Comparison of ENCODE assay signal across 10 mouse cellular contexts in genomic region chr1:76283322-76283721, GRCm38 (mm10).
A peak's percentile ranks its signal among the peaks of the same experiment; 100 is the strongest.
DNase-seq lines count a peak whose midpoint lies in the region; ATAC-seq lines count a peak whose summit lies in the region.
"Had no signal": no experiment of that assay in that cellular context is flagged by ENCODE, and none has a peak within 500 bp of the region (broad histone marks: within the 10 kb centered on the region; RNA-seq: fewer than 3 reads in every experiment).

No protein-coding gene starts in this region.

- no peak for ATAC-seq in forebrain, embryonic 14.5 days
- no peak for ATAC-seq in forebrain, embryonic 11.5 days (replicated peaks; ENCODE audit: low FRiP score)
- ATAC-seq in lung, embryonic 16.5 days (ENCODE audit: low read depth) = peak; percentile 71
- ATAC-seq in monocyte, adult 5-6 weeks (replicated peaks; ENCODE audit: insufficient number of reproducible peaks, low FRiP score, low TSS enrichment, poor library complexity, severe bottlenecking) = no peak

- peak; percentile 26 for DNase-seq in forebrain, embryonic 14.5 days (ENCODE audit: low spot score)
- no peak for DNase-seq in forebrain, embryonic 11.5 days (ENCODE audit: low spot score)
- DNase-seq in lung, postnatal 25 days (ENCODE audit: low spot score) = no peak
- DNase-seq in gastrocnemius, postnatal 25 days = peak; percentile 23
- peak; percentile 48 for DNase-seq in ovary, adult 18-20 months (ENCODE audit: low spot score)
- DNase-seq in left cerebral cortex, adult 9 months (ENCODE audit: low spot score in 2 of 2) = no peak

- WGBS in forebrain, embryonic 14.5 days = 41% methylated on average over 3 of the region's 3 CpGs
- 63% methylated on average over 3 of the region's 3 CpGs for WGBS in forebrain, embryonic 11.5 days
- WGBS in lung, embryonic 16.5 days = 16% methylated on average over 3 of the region's 3 CpGs

- no peak overlapping the region for H3K4me3 ChIP-seq in forebrain, embryonic 14.5 days (ENCODE audit: low read depth, low read length)
- no peak overlapping the region for H3K4me3 ChIP-seq in forebrain, embryonic 11.5 days (ENCODE audit: low read depth, low read length)
- no peak overlapping the region for H3K4me3 ChIP-seq in lung, embryonic 16.5 days (ENCODE audit: low read length)
- H3K4me3 ChIP-seq: erythroblast, embryonic 14.5 days; midbrain, embryonic 12.5 days had no signal

- H3K4me1 ChIP-seq in forebrain, embryonic 14.5 days (ENCODE audit: control insufficient read depth, insufficient read depth, low read length) = no peaks in the 10 kb centered on the region
- no peaks in the 10 kb centered on the region for H3K4me1 ChIP-seq in forebrain, embryonic 11.5 days (replicated peaks; ENCODE audit: control insufficient read depth, insufficient read depth, low read length)
- peaks cover 5% of the 10 kb centered on the region for H3K4me1 ChIP-seq in lung, embryonic 16.5 days (replicated peaks; ENCODE audit: control insufficient read depth, insufficient read depth, low read length)
- H3K4me1 ChIP-seq: midbrain, embryonic 12.5 days had no signal

- no peaks in the 10 kb centered on the region for H3K27me3 ChIP-seq in forebrain, embryonic 14.5 days (replicated peaks; ENCODE audit: control insufficient read depth, insufficient read depth, low read length)
- H3K27me3 ChIP-seq in forebrain, embryonic 11.5 days (ENCODE audit: control insufficient read depth, insufficient read depth, low read length) = no peaks in the 10 kb centered on the region
- no peaks in the 10 kb centered on the region for H3K27me3 ChIP-seq in lung, embryonic 16.5 days (ENCODE audit: control insufficient read depth, insufficient read depth, low read depth, low read length)
- H3K27me3 ChIP-seq: midbrain, embryonic 12.5 days had no signal

- H3K9me3 ChIP-seq in forebrain, embryonic 14.5 days (replicated peaks; ENCODE audit: control insufficient read depth, low read length) = no peaks in the 10 kb centered on the region
- H3K9me3 ChIP-seq in forebrain, embryonic 11.5 days (ENCODE audit: control insufficient read depth, low read length) = no peaks in the 10 kb centered on the region
- H3K9me3 ChIP-seq in lung, embryonic 16.5 days (ENCODE audit: control insufficient read depth, low read length) = no peaks in the 10 kb centered on the region
- H3K9me3 ChIP-seq: midbrain, embryonic 12.5 days had no signal

- H3K9ac ChIP-seq in forebrain, embryonic 14.5 days (ENCODE audit: low read length) = no peak overlapping the region
- H3K9ac ChIP-seq in forebrain, embryonic 11.5 days (ENCODE audit: low read length) = no peak overlapping the region
- H3K9ac ChIP-seq in lung, embryonic 16.5 days (ENCODE audit: low read length) = no peak overlapping the region
- H3K9ac ChIP-seq: midbrain, embryonic 12.5 days had no signal

- no peak overlapping the region for H3K4me2 ChIP-seq in forebrain, embryonic 14.5 days (ENCODE audit: low read length)
- H3K4me2 ChIP-seq in forebrain, embryonic 11.5 days (ENCODE audit: low read depth, low read length, severe bottlenecking) = no peak overlapping the region
- no peak overlapping the region for H3K4me2 ChIP-seq in lung, embryonic 16.5 days (ENCODE audit: low read depth, low read length)
- H3K4me2 ChIP-seq: midbrain, embryonic 12.5 days had no signal

- no peak overlapping the region for H3K27ac ChIP-seq in forebrain, embryonic 14.5 days (ENCODE audit: low read depth, low read length)
- H3K27ac ChIP-seq in forebrain, embryonic 11.5 days (ENCODE audit: low read depth, low read length) = no peak overlapping the region
- no peak overlapping the region for H3K27ac ChIP-seq in lung, embryonic 16.5 days (ENCODE audit: low read length)
- H3K27ac ChIP-seq: midbrain, embryonic 12.5 days had no signal

- no peaks in the 10 kb centered on the region for H3K36me3 ChIP-seq in forebrain, embryonic 14.5 days (ENCODE audit: control insufficient read depth, insufficient read depth, low read length)
- H3K36me3 ChIP-seq in forebrain, embryonic 11.5 days (ENCODE audit: control insufficient read depth, insufficient read depth, low read length) = no peaks in the 10 kb centered on the region
- H3K36me3 ChIP-seq in lung, embryonic 16.5 days (ENCODE audit: control insufficient read depth, insufficient read depth, low read length) = no peaks in the 10 kb centered on the region
- H3K36me3 ChIP-seq: midbrain, embryonic 12.5 days had no signal

Comparison
In these comparisons a context has a peak if more than half of its experiments do, and no peak if none do; other contexts are left out.
1. DNase-seq: peak in forebrain, embryonic 14.5 days (single experiment), gastrocnemius, postnatal 25 days (single experiment) and ovary, adult 18-20 months (single experiment); none in forebrain, embryonic 11.5 days (single experiment), lung, postnatal 25 days (single experiment) and left cerebral cortex, adult 9 months (0 of 2).